Mouse (Mus musculus) hindbrain, postnatal 0 days (tissue): ENCODE measurements around the gene Eif2ak3. TPM values are rescaled to one million over a fixed set of nuclear protein-coding genes. Genes with fewer than 3 reads are reported as not detected.

ENCODE experiments used
- ATAC-seq: fragments of 200-750 bp; cut with Nextera tagmentation; 2 replicates; pipeline ENCODE4 v1.8.0; 2017; ENCODE audit warnings: mild to moderate bottlenecking, moderate TSS enrichment, moderate library complexity
- DNase-seq: peaks from one replicate; pipeline ENCODE4 v3.0.0-alpha.2; 2015; ENCODE audit warnings: low spot score
- H3K27ac ChIP-seq: fragments of 300-500 bp; sonication (generic); 2 replicates; pipeline ENCODE4 v1.5.1; 2014; ENCODE audit warnings: mild to moderate bottlenecking
- H3K27me3 ChIP-seq: fragments of 300-500 bp; sonication (generic); 2 replicates; pipeline ENCODE4 v1.6.1; 2014; ENCODE audit warnings: low read length, mixed read lengths; ENCODE audit not compliant: insufficient read depth
- H3K36me3 ChIP-seq: fragments of 300-500 bp; sonication (generic); 2 replicates; pipeline ENCODE4 v1.6.1; 2014; ENCODE audit warnings: low read length, mixed read lengths; ENCODE audit not compliant: insufficient read depth
- H3K4me1 ChIP-seq: fragments of 300-500 bp; sonication (generic); 2 replicates; pipeline ENCODE4 v1.6.1; 2014; ENCODE audit warnings: antibody characterized with exemption, low read length, mixed read lengths; ENCODE audit not compliant: insufficient read depth
- H3K4me2 ChIP-seq: fragments of 300-500 bp; sonication (generic); 2 replicates; pipeline ENCODE4 v1.6.1; 2014; ENCODE audit warnings: low read depth, mild to moderate bottlenecking, low read length, moderate library complexity, mixed read lengths
- H3K4me3 ChIP-seq: fragments of 300-500 bp; sonication (generic); 2 replicates; pipeline ENCODE4 v1.5.1; 2014; ENCODE audit warnings: low read length
- H3K9ac ChIP-seq: fragments of 300-500 bp; sonication (generic); replicated peaks from 2 replicates; pipeline ENCODE4 v1.6.1; 2014; ENCODE audit warnings: mild to moderate bottlenecking, low read length, moderate library complexity, mixed read lengths
- H3K9me3 ChIP-seq: fragments of 300-500 bp; sonication (generic); 2 replicates; pipeline ENCODE4 v1.6.1; 2016; ENCODE audit warnings: low read length, mixed read lengths
- CTCF ChIP-seq: IDR thresholded peaks from 2 replicates; pipeline ENCODE4 v1.5.1; 2016; ENCODE audit warnings: antibody characterized with exemption, control low read depth, low read depth
- WGBS: fragments of 180-500 bp; shearing (Covaris S2); extraction: QIAGEN DNeasy Blood & Tissue Kit; methylation state at CpG from one replicate; pipeline ENCODE4 v1.1.7; 2014; 5-methylcytosine and 5-hydroxymethylcytosine counted together
- polyA plus RNA-seq: library from polyadenylated mRNA; unstranded; fragments of >200 nt; fragmentation: Nextera tagmentation; extraction: Ambion mirVana; gene quantifications from 2 replicates; pipeline ENCODE4 v1.2.1, GENCODE M21; 2015
- total RNA-seq: library from RNA; depleted of rRNA; stranded (reverse); fragments of >200 nt; gene quantifications from 2 replicates; pipeline ENCODE4 v1.2.3, GENCODE M21; 2014; rRNA removed

Gene Eif2ak3
- total RNA-seq (18.3 and 25.6 TPM in 2 replicates), polyA plus RNA-seq (7.6 and 8.2 TPM in 2 replicates)

GRCm38 (mm10) chr6:70844002-70844804 is at the start of gene Eif2ak3:
TSS of gene Eif2ak3 (plus strand) at chr6:70844515.
- peak; percentile 99 for DNase-seq
- no peaks in the 10 kb centered on the region for H3K27me3 ChIP-seq
- under 1% methylated on average over 61 of the region's 63 CpGs for WGBS

GRCm38 (mm10) chr6:70796940-70797339 is 47.4 kb upstream of the Eif2ak3 start:
- Histone ChIP-seq H3K4me3 (no peak overlapping the region), H3K36me3 (no peaks in the 10 kb centered on the region), H3K27me3 (no peaks in the 10 kb centered on the region), H3K4me2 (no peak overlapping the region), H3K9me3 (no peaks in the 10 kb centered on the region), H3K9ac (no peak overlapping the region), H3K4me1 (peaks cover 6% of the 10 kb centered on the region; the same call in 1 of the 2 replicates), H3K27ac (no peak overlapping the region)
- DNase-seq (no peak), ATAC-seq (no peak)
- no peak for TF ChIP-seq CTCF
- WGBS = 76% methylated on average over 6 of the region's 6 CpGs

More at GRCm38 (mm10) chr6:70844002-70844804, at the start of gene Eif2ak3:
- Histone ChIP-seq H3K9me3 (no peaks in the 10 kb centered on the region), H3K4me3 (peak within 1 kb of the TSS; percentile 67), H3K9ac (peak within 1 kb of the TSS; percentile 86), H3K4me2 (peak within 1 kb of the TSS; percentile 75), H3K4me1 (peaks cover 10% of the 10 kb centered on the region), H3K36me3 (no peaks in the 10 kb centered on the region), H3K27ac (peak within 1 kb of the TSS; percentile 94)
- peak; percentile 99 for ATAC-seq
- no peak for TF ChIP-seq CTCF

GRCm38 (mm10) chr6:70797581-70798251 is 46.6 kb upstream of the Eif2ak3 start:
- peaks cover 3% of the 10 kb centered on the region; the same call in 1 of the 2 replicates for H3K4me1 ChIP-seq
- no peak overlapping the region for H3K9ac ChIP-seq
- H3K36me3 ChIP-seq = no peaks in the 10 kb centered on the region
- no peak overlapping the region for H3K4me2 ChIP-seq
- 0 out of 2 replicates have a peak, but pooled peaks cover 4% of the 10 kb centered on the region for H3K27me3 ChIP-seq
- ATAC-seq (peak; percentile 72), DNase-seq (peak; percentile 65)
- WGBS = 21% methylated on average over 9 of the region's 9 CpGs
- peak; percentile 80 for TF ChIP-seq CTCF
- no peak overlapping the region for H3K4me3 ChIP-seq
- no peak overlapping the region for H3K27ac ChIP-seq
- no peaks in the 10 kb centered on the region for H3K9me3 ChIP-seq

GRCm38 (mm10) chr6:70804632-70805031 is 39.7 kb upstream of the Eif2ak3 start:
- H3K9me3 ChIP-seq = no peaks in the 10 kb centered on the region
- H3K9ac ChIP-seq = no peak overlapping the region
- H3K4me3 ChIP-seq = no peak overlapping the region
- peak overlapping the region; percentile 48 for H3K4me2 ChIP-seq
- peak; percentile 57 for ATAC-seq
- peak; percentile 77 for DNase-seq
- no peaks in the 10 kb centered on the region for H3K4me1 ChIP-seq
- TF ChIP-seq CTCF = peak; percentile 82
- 20% methylated on average over 3 of the region's 3 CpGs for WGBS
- no peak overlapping the region for H3K27ac ChIP-seq
- 0 out of 2 replicates have a peak, but pooled peaks cover 4% of the 10 kb centered on the region for H3K27me3 ChIP-seq
- no peaks in the 10 kb centered on the region for H3K36me3 ChIP-seq

- H3K4me3 ChIP-seq = no peak overlapping the region
- H3K4me1 ChIP-seq = no peaks in the 10 kb centered on the region
- H3K27me3 ChIP-seq = 0 out of 2 replicates have a peak, but pooled peaks cover 4% of the 10 kb centered on the region
- no peaks in the 10 kb centered on the region for H3K9me3 ChIP-seq
- ATAC-seq = peak; percentile 61
- no peaks in the 10 kb centered on the region for H3K36me3 ChIP-seq
- no peak overlapping the region for H3K27ac ChIP-seq
- 15% methylated on average over 7 of the region's 7 CpGs for WGBS
- H3K9ac ChIP-seq = no peak overlapping the region
- peak; percentile 71 for TF ChIP-seq CTCF
- peak; percentile 88 for DNase-seq
- H3K4me2 ChIP-seq = peak overlapping the region; percentile 48
Observed at GRCm38 (mm10) chr6:70805267-70805666, 39.0 kb upstream of the Eif2ak3 start.

DNA sequence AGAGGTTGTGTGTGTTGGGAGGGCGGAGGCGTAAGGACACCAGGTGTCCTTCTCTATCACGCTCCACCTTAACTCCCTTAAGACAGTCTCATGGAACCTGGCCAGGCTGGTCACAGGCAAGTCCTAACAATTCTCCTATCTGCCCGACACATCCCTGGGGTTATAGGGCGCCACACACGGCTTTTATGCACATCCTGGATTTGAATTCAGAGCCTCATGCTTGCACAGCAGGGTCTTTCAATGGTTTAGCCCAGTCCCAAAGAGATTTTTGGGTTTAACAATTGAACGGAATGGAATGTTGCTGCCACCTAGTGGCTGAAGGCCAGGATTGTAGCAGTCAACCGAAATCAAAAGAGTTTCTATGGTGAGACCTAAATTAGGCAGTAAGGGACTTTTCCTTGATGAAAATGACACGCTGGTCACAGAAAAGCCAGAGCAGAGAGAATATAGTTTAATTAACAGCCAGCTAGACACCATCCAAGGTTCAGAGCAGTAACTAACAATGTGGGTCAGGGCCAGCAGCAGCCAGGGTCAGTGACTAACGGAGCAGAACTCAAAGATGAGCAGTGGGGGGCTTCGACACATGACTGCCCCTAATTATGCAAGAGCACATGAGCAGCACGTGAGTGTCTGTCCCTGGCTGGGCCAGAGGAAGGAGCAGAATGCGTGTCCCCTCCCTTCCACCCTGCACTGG is 38.3 kb upstream of the Eif2ak3 start:
- TF ChIP-seq CTCF = peak; percentile 88
- Histone ChIP-seq H3K4me3 (0 out of 2 replicates have a peak overlapping the region, but pooled peaks have one; percentile 19), H3K36me3 (no peaks in the 10 kb centered on the region), H3K4me1 (no peaks in the 10 kb centered on the region), H3K9ac (no peak overlapping the region), H3K27ac (0 out of 2 replicates have a peak overlapping the region, but pooled peaks have one; percentile 29), H3K4me2 (peak overlapping the region; percentile 48), H3K27me3 (0 out of 2 replicates have a peak, but pooled peaks cover 4% of the 10 kb centered on the region), H3K9me3 (no peaks in the 10 kb centered on the region)
- DNase-seq (peak; percentile 91), ATAC-seq (peak; percentile 84)
- 5% methylated on average over 13 of the region's 13 CpGs for WGBS
